Mouse (Mus musculus) spleen, postnatal 4 days (tissue): ENCODE results near the gene Gucy1b2.

Experiments used
- DNase-seq, 2 experiments: peaks; one replicate each; pipeline ENCODE4 v3.0.0; 2022; ENCODE audit warnings: low spot score in 2 of 2

Gene Gucy1b2

GRCm38 (mm10) chr14:62363774-62364173 is 92.3 kb downstream of the Gucy1b2 start:
- DNase-seq: no peak

DNA sequence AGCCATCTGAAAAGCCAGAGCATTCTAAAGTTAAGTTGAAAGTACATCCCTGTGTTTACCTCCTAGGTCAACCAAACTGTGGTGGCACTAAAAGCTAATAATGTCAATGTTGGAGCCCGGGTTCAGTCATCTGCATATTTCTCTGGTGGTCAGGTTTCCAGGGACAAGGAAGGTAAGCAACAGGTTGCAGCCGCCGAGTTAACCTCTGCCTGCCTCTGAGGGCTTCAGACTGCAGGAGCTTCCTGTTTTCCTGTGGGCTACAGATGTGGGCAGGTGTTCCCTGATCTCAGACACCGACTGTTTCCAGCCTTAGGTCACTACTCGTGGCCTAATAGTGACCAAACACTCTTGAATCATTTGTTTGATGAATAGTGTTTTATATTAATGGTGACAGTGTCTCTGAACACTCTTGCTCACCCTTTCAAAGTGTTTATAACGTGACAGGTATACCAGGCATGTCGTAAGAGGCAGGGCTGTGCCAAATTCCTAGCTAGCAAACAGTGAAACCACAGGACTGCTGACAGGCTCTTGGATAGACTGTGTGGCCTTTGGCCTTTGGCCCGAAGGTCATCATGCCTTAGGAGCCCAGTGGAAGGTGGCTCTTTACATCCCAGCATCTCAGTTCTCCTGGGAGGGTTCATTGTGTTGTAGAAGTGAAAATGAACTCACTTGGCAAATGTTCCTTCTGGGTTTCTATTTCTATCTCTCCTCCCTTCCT is 94.7 kb downstream of the Gucy1b2 start:
- no peak for DNase-seq

DNA sequence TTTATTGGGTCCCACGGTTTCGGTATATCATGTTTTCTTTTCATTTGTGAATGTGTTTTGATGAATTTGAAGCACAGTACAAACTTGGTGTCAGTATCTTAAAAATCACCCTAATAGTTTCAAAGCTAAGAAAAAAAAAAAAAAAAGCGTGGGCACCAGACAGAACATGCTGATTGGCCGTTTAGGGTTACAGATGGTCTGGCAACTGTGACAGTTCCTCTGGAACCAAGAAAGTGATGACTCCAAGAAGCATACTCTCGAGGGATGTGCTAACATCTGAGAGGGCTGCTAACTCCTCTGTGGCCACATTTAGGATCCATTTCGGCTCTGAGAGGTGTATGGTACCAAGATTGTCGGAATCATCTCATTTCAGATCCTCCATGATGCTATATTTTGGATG is 100.9 kb downstream of the Gucy1b2 start:
- DNase-seq: no peak

DNA sequence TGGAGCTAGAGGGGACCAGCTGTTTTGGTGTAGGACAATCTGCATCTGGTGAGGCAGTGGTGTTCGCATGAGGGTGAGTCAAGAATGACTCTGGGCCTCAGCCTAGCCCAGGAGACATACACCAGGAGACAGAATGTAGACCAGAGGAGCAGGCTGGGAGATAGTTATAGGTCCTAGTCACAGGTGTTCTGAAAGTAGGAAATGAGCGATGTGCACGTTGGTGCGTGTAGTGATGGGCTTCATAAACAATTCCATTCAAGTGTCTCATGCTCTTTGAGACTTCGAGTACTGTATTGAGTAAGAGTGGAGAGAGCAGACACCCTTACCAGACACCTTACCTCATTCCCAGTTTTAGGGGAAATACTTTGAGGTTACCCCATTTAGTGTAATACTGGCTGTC is 102.3 kb downstream of the Gucy1b2 start:
- no peak for DNase-seq

DNA sequence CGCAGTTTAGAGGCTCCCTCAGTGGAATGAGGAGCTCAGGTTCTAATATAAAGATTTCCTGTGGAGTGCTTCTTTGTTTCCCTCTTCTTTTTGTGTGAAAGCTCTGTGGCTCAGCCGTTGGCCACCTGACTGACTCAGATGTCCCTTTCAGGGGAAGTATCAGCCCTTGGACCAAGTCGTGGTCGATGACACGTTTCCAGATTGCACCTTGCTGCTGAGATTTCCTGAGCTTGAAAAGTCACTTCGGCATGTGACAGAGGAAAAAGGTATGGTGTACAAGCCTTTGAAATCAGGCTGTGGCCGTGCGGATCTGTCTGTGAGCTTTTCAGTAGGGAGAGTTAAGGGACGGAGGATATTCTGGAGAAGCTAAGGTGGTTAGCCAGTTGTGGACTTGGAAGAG is 102.7 kb downstream of the Gucy1b2 start:
- DNase-seq: no peak

DNA sequence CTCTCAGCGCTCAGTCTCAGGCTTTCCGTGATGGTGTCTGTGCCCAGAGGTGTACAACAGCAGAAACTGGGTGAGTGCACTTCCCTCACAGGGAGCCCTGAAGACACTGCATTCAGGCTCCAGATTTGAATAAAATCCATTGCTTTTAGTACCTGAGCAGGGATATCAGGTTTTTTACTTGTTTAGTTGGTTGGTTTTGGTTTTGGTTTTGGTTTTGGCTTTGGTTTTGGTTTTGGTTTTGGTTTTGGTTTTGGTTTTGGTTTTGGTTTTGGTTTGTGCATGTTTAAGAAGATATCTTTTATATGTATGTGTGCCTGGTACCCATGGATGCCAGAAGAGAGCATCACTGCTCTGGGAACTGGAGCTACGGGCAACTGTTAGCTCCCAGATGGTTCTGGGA is 105.2 kb downstream of the Gucy1b2 start:
- DNase-seq: no peak

DNA sequence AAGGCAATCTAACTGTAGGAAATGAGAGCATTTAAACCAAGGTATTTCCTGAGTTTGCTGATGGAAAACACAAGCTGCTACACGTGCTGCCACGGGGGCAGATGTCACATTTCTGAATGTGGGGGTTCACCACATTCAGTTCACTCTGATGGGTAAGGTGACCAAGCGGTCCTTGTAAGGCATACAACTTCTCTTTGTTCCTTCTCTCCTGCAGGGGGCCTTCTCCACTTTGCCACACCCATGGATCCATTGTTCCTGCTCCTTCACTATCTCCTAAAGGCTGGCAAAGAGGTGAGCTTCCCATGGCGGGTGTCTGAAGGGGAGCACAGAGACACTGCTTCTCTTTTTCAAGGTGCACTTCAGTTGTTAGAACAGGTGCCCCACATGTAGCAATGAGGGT is 105.9 kb downstream of the Gucy1b2 start:
- no peak for DNase-seq

DNA sequence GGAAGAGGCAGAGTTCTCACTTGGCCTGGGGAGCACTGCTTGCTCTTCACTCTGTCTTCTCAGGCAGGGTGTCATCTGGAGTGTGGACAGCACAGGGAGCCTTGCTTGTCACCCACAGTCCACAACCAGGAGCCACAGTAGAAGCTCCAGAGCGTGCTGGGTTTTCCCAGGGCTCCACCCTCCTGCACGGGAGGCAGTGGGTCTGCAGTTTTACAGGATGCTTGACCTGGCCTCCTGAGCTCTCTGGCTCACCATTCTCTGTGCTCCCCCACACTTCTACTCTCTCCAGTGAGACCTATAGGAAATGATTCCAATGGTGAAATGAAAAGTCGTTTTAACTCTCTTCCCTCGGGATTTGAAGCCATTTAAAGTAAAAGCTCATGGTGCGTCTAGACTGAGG is 106.3 kb downstream of the Gucy1b2 start:
- DNase-seq: no peak

- no peak for DNase-seq
Measured at GRCm38 (mm10) chr14:62347103-62347502, 109.0 kb downstream of the Gucy1b2 start.

DNA sequence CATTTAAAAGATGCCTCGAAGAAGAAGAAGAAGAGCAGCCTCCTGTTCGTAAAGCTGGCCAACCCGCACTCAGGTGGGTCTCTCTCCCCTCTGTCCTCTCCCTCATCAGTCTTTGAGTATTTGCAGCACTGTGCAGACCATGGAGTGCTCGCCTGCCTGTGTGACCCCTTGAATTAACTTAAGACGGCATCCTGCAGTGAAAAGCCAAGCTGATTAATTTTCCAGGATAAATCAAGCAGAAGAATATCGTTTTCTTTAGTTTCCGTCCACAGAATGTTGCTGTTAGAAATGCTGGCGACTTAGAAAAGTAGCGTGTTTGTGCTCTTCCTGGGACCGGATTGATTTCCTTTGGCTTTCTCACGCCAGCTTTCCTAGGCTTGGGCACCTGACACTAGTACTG is 109.5 kb downstream of the Gucy1b2 start:
- no peak for DNase-seq
